Mouse (Mus musculus) embryo, embryonic 10.5 days (tissue): ENCODE measurements at regions not wholly inside any gene's neighbourhood (a gene's known extent, or its start where the extent isn't known, plus 50 kb on each side); places are given as distances from the start of the nearest gene placed in this dataset.
A peak's percentile ranks its signal among the peaks of the same experiment; 100 is the strongest.

Experiments
- DNase-seq: peaks from one replicate; pipeline ENCODE4 v3.0.0-alpha.2; 2015; ENCODE audit warnings: low spot score

GRCm38 (mm10) chr15:36945309-36945708, 62.3 kb downstream of the Zfp706 start:
- DNase-seq = no peak

DNA sequence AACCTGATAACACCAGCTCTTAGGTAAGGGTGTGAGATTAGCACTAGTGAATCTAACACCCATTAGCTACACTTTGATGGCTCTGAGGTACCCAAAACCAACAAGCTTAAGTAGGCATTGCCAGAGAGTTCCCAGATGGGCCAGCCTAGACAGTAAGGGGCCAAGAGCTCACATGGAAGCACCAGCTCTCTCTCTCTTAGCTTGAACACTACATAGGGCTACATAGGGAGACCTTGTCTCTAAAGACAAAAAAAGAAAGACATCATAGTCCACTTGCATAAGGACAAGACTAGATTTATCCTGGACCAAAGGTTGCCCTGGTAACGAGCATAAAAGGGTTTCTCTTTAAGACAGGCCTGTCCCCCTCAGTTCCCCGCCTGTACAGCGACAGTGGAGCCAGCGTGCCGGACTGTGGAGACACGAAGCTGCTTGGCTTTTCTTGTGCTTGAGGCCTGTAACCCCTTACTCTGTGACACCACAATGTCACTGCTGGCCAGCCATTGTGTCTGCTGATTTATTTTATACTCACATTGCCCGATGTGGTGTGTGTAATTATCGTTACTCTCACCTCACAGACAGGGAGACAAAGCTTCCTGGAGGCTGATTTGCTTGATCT, 62.9 kb downstream of the Zfp706 start:
- peak; percentile 69 for DNase-seq

- no peak for DNase-seq
These were observed 64.0 kb downstream of the Zfp706 start for GRCm38 (mm10) chr15:36943492-36944112.

DNA sequence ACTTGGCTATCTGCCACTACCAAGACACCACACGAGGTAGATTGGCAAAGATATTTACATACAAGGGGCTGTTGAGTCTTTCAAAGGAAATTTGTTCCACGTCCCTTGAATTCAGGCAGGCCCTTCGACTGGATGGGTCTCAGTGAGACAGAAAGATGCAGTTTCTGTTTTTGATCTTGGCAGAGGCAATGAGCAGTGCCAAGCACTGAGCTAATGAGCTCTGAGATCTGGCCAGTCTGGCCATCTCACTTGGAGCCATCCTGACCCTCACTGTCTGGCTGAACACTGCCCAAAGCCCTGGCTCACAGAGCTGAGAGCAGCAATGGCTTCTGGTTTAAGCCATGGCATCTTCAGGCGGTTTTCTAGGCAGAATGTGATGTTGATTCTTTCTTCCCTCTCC, 65.3 kb downstream of the Zfp706 start:
- no peak for DNase-seq

- no peak for DNase-seq
These were observed 65.8 kb downstream of the Zfp706 start for GRCm38 (mm10) chr15:36941741-36942140.

DNA sequence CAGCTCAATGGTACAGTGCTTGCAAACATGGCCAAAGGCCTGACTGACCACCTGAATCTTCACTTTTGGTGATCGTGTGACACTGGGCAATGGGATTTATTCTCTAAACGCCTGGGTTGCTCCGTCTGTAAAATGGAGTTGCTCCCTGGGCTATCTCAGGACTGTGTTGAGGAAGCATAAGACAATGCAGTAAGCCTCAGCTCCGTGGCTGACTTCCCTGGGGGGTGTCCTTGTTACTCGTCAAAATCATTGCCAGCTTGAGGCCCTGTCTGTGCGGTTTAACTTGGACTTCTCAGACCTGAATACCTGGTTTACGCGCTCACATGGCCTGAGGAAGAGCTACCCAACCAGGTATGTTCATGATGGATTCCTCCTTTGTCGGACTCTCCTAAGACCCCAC, 68.0 kb downstream of the Zfp706 start:
- no peak for DNase-seq

- no peak for DNase-seq
These were observed 68.4 kb downstream of the Zfp706 start for GRCm38 (mm10) chr15:36939153-36939552.

DNA sequence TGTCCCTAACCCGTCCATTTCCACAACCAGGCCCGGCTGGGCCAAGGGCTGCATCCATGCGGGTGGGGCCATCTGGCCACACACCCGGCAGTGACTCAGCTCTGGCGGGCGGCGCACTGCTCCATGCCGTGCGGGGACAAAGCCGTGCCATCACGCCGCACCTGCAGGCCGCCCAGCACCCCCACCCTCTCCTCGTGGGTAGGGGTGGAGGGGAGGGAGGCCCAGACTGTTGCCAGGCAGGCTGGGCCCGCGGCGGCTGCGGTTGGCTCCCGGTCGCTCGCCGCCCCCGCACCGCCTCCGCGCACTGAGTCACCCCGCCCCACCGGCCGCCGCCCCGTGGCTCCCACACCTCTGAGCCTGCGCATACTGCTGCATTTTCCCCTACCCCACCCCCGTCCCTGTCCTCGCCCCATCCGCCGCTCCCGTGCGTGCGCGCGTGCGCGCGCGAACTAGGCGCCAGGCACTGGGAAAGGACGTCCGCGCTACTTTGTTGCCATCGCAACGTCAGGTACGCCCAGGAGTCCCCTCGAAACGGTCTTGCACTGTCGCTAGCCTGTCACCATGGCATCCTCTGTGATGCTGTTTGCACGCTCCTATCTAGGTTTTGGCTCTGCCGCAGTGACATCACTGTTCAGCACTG, 68.9 kb downstream of the Zfp706 start:
- peak; percentile 86 for DNase-seq

DNA sequence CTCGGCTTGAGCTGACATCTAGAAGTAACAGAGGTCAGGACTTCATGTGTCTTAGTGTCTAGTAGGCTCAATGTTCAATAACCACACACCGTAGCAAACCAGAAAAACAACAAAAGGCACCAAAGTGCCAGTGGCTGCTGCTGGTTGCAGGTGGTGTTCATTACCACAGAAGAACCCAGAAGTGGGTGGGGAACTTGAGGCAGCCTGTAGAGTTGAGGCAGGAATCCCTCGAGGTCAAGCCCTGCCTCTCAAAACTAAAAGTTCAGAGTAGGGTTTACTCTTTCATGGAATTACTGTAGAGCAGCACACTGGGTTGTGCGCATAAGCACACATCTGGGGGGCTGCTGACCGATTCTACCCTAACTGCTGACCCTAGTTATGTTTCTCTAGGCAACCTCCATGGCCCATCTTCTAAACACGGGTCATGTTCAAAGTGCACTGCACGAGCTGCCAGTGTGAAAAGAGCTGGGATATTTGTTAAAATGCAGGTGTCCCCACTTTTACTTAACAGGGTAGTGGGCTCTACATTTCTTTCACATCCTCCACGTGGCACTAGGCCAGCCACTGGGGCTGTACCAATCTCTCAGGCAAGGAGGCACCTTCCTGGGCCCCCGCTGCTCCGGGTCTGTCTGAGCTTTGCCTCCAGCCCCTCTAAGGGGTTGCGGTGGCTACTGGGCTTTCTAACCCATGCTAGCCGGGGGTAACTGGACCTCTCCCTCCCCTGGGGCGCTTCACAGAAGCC, 69.6 kb downstream of the Zfp706 start:
- DNase-seq = peak; percentile 58

- peak; percentile 28 for DNase-seq
These were observed 70.4 kb downstream of the Zfp706 start for GRCm38 (mm10) chr15:36937067-36937657.

GRCm38 (mm10) chr15:36934801-36935200, 72.8 kb downstream of the Zfp706 start:
- no peak for DNase-seq

- no peak for DNase-seq
These were observed 74.0 kb downstream of the Zfp706 start for GRCm38 (mm10) chr15:36933581-36933991.

GRCm38 (mm10) chr15:36931460-36931859, 76.1 kb downstream of the Zfp706 start:
- no peak for DNase-seq

- no peak for DNase-seq
These were observed 77.1 kb downstream of the Zfp706 start for GRCm38 (mm10) chr15:36930433-36930832.

GRCm38 (mm10) chr15:36929786-36930185, 77.8 kb downstream of the Zfp706 start:
- DNase-seq = no peak

- DNase-seq = no peak
These were observed 78.5 kb downstream of the Zfp706 start for GRCm38 (mm10) chr15:36929088-36929487.

DNA sequence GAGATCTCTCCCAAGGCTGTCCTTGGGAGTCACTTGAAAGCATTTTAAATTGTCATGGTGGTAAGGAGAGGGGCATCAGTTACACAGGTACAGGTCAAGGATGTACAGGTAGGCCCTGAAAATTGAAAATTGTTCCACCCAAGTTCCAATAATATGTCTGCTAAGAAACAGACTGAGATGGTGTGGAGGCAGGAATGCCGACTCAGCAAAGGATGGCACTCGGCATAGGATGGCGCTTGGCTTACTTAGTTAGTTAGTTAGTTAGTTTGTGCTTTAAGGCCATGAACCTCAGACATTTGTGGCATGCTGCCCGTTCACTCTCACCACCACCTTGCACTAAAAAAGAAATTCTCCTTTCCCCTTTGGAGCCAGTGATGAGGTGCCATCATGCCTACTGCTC, 78.9 kb downstream of the Zfp706 start:
- no peak for DNase-seq

DNA sequence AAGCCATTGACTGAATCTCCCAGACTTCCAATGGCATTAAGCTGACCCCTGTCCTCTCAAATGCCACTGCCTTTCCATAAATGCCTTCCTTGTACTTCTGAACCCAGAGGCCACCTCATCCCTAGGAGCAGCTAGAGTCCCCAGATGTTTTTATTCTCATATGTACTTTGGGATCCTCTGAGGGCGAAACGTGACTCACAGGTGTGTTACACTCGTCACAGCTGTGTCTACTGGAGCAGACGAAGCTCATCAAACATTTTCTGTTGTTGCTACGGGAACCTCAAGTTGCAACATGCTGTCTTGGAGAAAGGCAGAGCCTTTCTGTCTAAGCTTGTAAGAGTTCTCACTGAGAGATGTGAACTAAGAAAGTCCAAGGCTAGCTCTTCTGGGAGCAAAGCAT, 80.1 kb downstream of the Zfp706 start:
- DNase-seq = no peak

- no peak for DNase-seq
These were observed 83.4 kb downstream of the Zfp706 start for GRCm38 (mm10) chr15:36924171-36924570.

GRCm38 (mm10) chr15:36921384-36921783, 86.2 kb downstream of the Zfp706 start:
- no peak for DNase-seq

GRCm38 (mm10) chr15:36920886-36921285, 86.7 kb downstream of the Zfp706 start:
- DNase-seq = no peak

- no peak for DNase-seq
These were observed 87.9 kb downstream of the Zfp706 start for GRCm38 (mm10) chr15:36919704-36920103.
